1 mouse cellular context compared by ENCODE assay signal in the genomic region with DNA sequence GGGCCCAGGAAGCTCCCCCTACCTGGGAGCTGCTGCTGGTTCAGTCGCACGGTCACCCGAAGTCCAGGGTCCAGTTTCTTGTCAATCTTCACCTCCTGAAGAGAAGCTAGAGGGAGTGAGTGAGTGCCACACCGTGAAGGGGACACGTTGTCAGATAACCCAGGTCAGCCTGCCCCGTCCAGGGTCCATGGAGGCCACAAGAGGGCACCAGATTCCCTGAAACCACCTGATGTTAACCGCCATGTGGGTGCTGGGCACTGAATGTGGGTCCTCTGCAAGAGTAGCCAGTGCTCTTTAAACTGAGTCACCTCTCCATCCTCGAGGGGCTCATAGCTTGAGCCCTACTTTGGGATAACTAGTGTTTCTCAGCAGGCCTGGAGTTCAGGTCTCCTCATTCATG.
TF ChIP-seq lines count a peak whose summit lies in the region.

No protein-coding gene starts in this region.

TF ChIP-seq in CH12.LX, 34 proteins besides CTCF, POLR2A, EP300 and RAD21:
- TF ChIP-seq GABPA (IDR thresholded peaks at IDR 0.05; ENCODE audit: insufficient replicate concordance, low read depth, low read length), result no peak
- TF ChIP-seq SMC3 (IDR thresholded peaks at IDR 0.05; ENCODE audit: low read depth, low read length), result peak; percentile 27; the same call in 1 of the 2 replicates
- no peak for TF ChIP-seq KAT2A (IDR thresholded peaks at IDR 0.05; ENCODE audit: insufficient replicate concordance, low read length)
- no peak for TF ChIP-seq CHD2 (IDR thresholded peaks at IDR 0.05; ENCODE audit: low read length)
